Mouse (Mus musculus) limb, embryonic 14.5 days (tissue): ENCODE data around the gene Adk. TPM values are rescaled to one million over a fixed set of nuclear protein-coding genes. Genes with fewer than 3 reads are reported as not detected.

Experiments
- ATAC-seq: fragments of 200-750 bp; cut with Nextera tagmentation; 2 replicates; pipeline ENCODE4 v1.8.0; 2017; ENCODE audit warnings: low read depth, moderate number of reproducible peaks, moderate TSS enrichment; ENCODE audit not compliant: low FRiP score
- DNase-seq: peaks from one replicate; pipeline ENCODE4 v3.0.0-alpha.2; 2015; ENCODE audit warnings: low spot score
- H3K27ac ChIP-seq: fragments of 300-500 bp; sonication (generic); replicated peaks from 2 replicates; pipeline ENCODE4 v1.5.1; 2014; ENCODE audit warnings: low read depth, mild to moderate bottlenecking, low read length, moderate library complexity, mixed read lengths
- H3K27me3 ChIP-seq: fragments of 300-500 bp; sonication (generic); 2 replicates; pipeline ENCODE4 v1.6.1; 2014; ENCODE audit warnings: low read length, mixed read lengths; ENCODE audit not compliant: control insufficient read depth, insufficient read depth
- H3K36me3 ChIP-seq: fragments of 300-500 bp; sonication (generic); 2 replicates; pipeline ENCODE4 v1.6.1; 2014; ENCODE audit warnings: mild to moderate bottlenecking, low read length, moderate library complexity, mixed read lengths; ENCODE audit not compliant: control insufficient read depth, insufficient read depth
- H3K4me1 ChIP-seq: fragments of 300-500 bp; sonication (generic); 2 replicates; pipeline ENCODE4 v1.6.1; 2014; ENCODE audit warnings: antibody characterized with exemption, low read length, mixed read lengths; ENCODE audit not compliant: control insufficient read depth, insufficient read depth
- H3K4me2 ChIP-seq: fragments of 300-500 bp; sonication (generic); replicated peaks from 2 replicates; pipeline ENCODE4 v1.6.1; 2014; ENCODE audit warnings: low read depth, mild to moderate bottlenecking, low read length, moderate library complexity; ENCODE audit not compliant: severe bottlenecking
- H3K4me3 ChIP-seq: fragments of 300-500 bp; sonication (generic); replicated peaks from 2 replicates; pipeline ENCODE4 v1.5.1; 2014; ENCODE audit warnings: low read length
- H3K9ac ChIP-seq: fragments of 300-500 bp; sonication (generic); 2 replicates; pipeline ENCODE4 v1.6.1; 2014; ENCODE audit warnings: mild to moderate bottlenecking, low read depth, low read length, moderate library complexity; ENCODE audit not compliant: severe bottlenecking
- H3K9me3 ChIP-seq: fragments of 300-500 bp; sonication (generic); 2 replicates; pipeline ENCODE4 v1.6.1; 2016; ENCODE audit warnings: low read length; ENCODE audit not compliant: control insufficient read depth
- POLR2A ChIP-seq: fragments of 200-500 bp; IDR thresholded peaks from 2 replicates; pipeline ENCODE4 v1.8.0; 2012; ENCODE audit warnings: inconsistent platforms, mild to moderate bottlenecking, moderate library complexity, borderline replicate concordance; ENCODE audit not compliant: insufficient read depth, insufficient read length; ENCODE audit errors: extremely low read depth
- WGBS: fragments of 180-500 bp; shearing (Covaris S2); extraction: QIAGEN DNeasy Blood & Tissue Kit; methylation state at CpG from one replicate; pipeline ENCODE4 v1.1.7; 2014; 5-methylcytosine and 5-hydroxymethylcytosine counted together
- polyA plus RNA-seq, 2 experiments: library from polyadenylated mRNA; depleted of rRNA in 1 of 2; stranded (reverse) in 1 of 2; unstranded in 1 of 2; fragments of >200 nt; fragmentation: Nextera tagmentation in 1 of 2; extraction: Ambion mirVana in 1 of 2; gene quantifications; 2 replicates each; pipeline versions ENCODE4 v1.2.1 to v1.2.3; 2012 to 2014

The Adk gene
- polyA plus RNA-seq, 2 experiments, result 55.6 to 140 TPM

- DNase-seq (no peak), ATAC-seq (no peak)
- Histone ChIP-seq H3K9me3 (no peaks in the 10 kb centered on the region), H3K27ac (no peak overlapping the region), H3K4me2 (no peak overlapping the region), H3K36me3 (no peaks in the 10 kb centered on the region), H3K4me1 (no peaks in the 10 kb centered on the region), H3K27me3 (no peaks in the 10 kb centered on the region), H3K9ac (no peak overlapping the region), H3K4me3 (no peak overlapping the region)
- TF ChIP-seq POLR2A, result no peak
- WGBS, result 97% methylated on average over 6 of the region's 6 CpGs
These were observed 74.8 kb downstream of the Adk start for GRCm38 (mm10) chr14:21127215-21127614.

- Histone ChIP-seq H3K27ac (no peak overlapping the region), H3K36me3 (no peaks in the 10 kb centered on the region), H3K27me3 (no peaks in the 10 kb centered on the region), H3K9me3 (no peaks in the 10 kb centered on the region), H3K4me2 (no peak overlapping the region), H3K9ac (no peak overlapping the region), H3K4me1 (0 out of 2 replicates have a peak, but pooled peaks cover under 1% of the 10 kb centered on the region), H3K4me3 (no peak overlapping the region)
- WGBS, result 40% methylated on average over 1 of the region's 1 CpGs
- TF ChIP-seq POLR2A, result no peak
- DNase-seq, result peak; percentile 89
- ATAC-seq, result peak; percentile 72; the same call in 1 of the 2 replicates
These were observed 84.5 kb downstream of the Adk start for GRCm38 (mm10) chr14:21136906-21137305.

- Histone ChIP-seq H3K9me3 (no peaks in the 10 kb centered on the region), H3K9ac (no peak overlapping the region), H3K27me3 (no peaks in the 10 kb centered on the region), H3K4me2 (no peak overlapping the region), H3K36me3 (no peaks in the 10 kb centered on the region), H3K4me3 (no peak overlapping the region), H3K27ac (no peak overlapping the region), H3K4me1 (peaks cover 14% of the 10 kb centered on the region)
- DNase-seq (no peak), ATAC-seq (no peak)
- TF ChIP-seq POLR2A, result no peak
- WGBS, result 83% methylated on average over 1 of the region's 1 CpGs
These were observed 90.2 kb downstream of the Adk start for GRCm38 (mm10) chr14:21142603-21143002.

GRCm38 (mm10) chr14:21143406-21144115 lies 91.2 kb downstream of the Adk start:
- no peak for TF ChIP-seq POLR2A
- H3K27me3 ChIP-seq, result no peaks in the 10 kb centered on the region
- no peak; the same call in 1 of the 2 replicates for ATAC-seq

GRCm38 (mm10) chr14:21147171-21147570 lies 94.8 kb downstream of the Adk start:
- Histone ChIP-seq H3K9ac (no peak overlapping the region), H3K36me3 (no peaks in the 10 kb centered on the region), H3K4me3 (no peak overlapping the region), H3K27ac (no peak overlapping the region), H3K9me3 (no peaks in the 10 kb centered on the region), H3K4me2 (no peak overlapping the region), H3K4me1 (peaks cover 20% of the 10 kb centered on the region), H3K27me3 (no peaks in the 10 kb centered on the region)
- 24% methylated on average over 1 of the region's 1 CpGs for WGBS
- ATAC-seq, result no peak
- DNase-seq, result no peak
- no peak for TF ChIP-seq POLR2A

More at GRCm38 (mm10) chr14:21143406-21144115, 91.2 kb downstream of the Adk start:
- H3K36me3 ChIP-seq, result no peaks in the 10 kb centered on the region
- no peak overlapping the region for H3K9ac ChIP-seq
- no peak overlapping the region for H3K27ac ChIP-seq
- DNase-seq, result peak; percentile 59
- no peak overlapping the region for H3K4me3 ChIP-seq
- 54% methylated on average over 8 of the region's 8 CpGs for WGBS
- H3K4me1 ChIP-seq, result peaks cover 14% of the 10 kb centered on the region
- H3K9me3 ChIP-seq, result no peaks in the 10 kb centered on the region
- H3K4me2 ChIP-seq, result no peak overlapping the region
